Mouse (Mus musculus): ENCODE results near the gene Ube2e3. TPM values are rescaled to one million over a fixed set of nuclear protein-coding genes. Genes with fewer than 3 reads are reported as not detected.
A peak's percentile ranks its signal among the peaks of the same experiment; 100 is the strongest.

Ube2e3 gene
- polyA plus RNA-seq, 1 experiment from 2014 or later: 148 TPM

DNA sequence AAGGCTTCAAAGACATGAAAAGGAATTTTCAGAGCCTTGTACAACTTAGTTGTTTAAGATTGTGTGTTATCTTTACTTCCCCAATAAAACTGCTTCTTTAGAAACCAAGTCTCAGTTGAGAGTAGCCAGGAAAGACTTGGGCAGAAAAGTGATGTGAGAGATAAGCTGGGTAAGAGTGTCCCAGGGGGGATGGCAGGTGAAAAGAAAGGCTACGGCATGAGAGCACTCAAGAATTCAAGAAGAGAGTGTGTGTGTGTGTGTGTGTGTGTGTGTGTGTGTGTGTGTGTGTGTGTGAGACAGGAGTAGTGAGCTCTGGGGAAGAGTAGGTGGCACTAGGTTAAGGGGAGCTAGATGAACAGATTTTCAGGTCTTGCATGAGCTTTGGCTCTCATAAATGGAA is 57.9 kb downstream of the Ube2e3 start:
- no peak for ATAC-seq (ENCODE audit: low FRiP score, low TSS enrichment)
- Histone ChIP-seq H3K4me1 (ENCODE audit: insufficient read depth, low read length) (0 out of 2 replicates have a peak, but pooled peaks cover 4% of the 10 kb centered on the region), H3K27me3 (ENCODE audit: insufficient read depth, low read length) (no peaks in the 10 kb centered on the region), H3K9me3 (ENCODE audit: low read length) (no peaks in the 10 kb centered on the region), H3K9ac (replicated peaks; ENCODE audit: low read length) (no peak overlapping the region), H3K27ac (ENCODE audit: low read length) (no peak overlapping the region), H3K4me2 (replicated peaks; ENCODE audit: low read depth, low read length) (no peak overlapping the region), H3K36me3 (ENCODE audit: insufficient read depth, low read length) (peaks cover 3% of the 10 kb centered on the region; the same call in 1 of the 2 replicates), H3K4me3 (ENCODE audit: low read length) (no peak overlapping the region)
- WGBS: 44% methylated on average over 1 of the region's 1 CpGs

DNA sequence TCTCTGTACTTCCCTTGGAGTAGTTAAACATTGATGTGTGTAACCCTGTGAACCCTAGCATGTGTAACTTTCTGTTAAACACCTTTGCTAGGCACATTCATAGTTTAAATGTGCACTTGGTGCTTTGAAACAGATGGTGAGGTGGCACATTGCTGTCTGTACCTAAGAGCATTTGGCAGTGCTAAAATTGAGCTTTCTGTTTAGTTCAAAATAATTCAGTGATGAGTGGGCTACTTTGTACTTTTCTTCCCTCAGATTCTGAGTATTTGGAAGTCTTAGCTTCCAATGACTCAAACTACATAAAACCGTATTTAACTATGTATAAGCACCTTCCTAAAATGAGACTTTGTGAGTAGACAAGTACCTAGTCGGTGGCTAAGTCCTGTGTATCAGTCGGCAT is 59.7 kb downstream of the Ube2e3 start:
- WGBS: 90% methylated on average over 3 of the region's 3 CpGs
- H3K27me3 ChIP-seq (ENCODE audit: insufficient read depth, low read length): no peaks in the 10 kb centered on the region
- no peak for ATAC-seq (ENCODE audit: low FRiP score, low TSS enrichment)
- no peak overlapping the region for H3K9ac ChIP-seq (replicated peaks; ENCODE audit: low read length)
- H3K36me3 ChIP-seq (ENCODE audit: insufficient read depth, low read length): no peaks in the 10 kb centered on the region
- H3K4me3 ChIP-seq (ENCODE audit: low read length): no peak overlapping the region
- no peaks in the 10 kb centered on the region for H3K9me3 ChIP-seq (ENCODE audit: low read length)
- H3K4me2 ChIP-seq (replicated peaks; ENCODE audit: low read depth, low read length): no peak overlapping the region
- no peak overlapping the region for H3K27ac ChIP-seq (ENCODE audit: low read length)
- H3K4me1 ChIP-seq (ENCODE audit: insufficient read depth, low read length): 0 out of 2 replicates have a peak, but pooled peaks cover 4% of the 10 kb centered on the region

DNA sequence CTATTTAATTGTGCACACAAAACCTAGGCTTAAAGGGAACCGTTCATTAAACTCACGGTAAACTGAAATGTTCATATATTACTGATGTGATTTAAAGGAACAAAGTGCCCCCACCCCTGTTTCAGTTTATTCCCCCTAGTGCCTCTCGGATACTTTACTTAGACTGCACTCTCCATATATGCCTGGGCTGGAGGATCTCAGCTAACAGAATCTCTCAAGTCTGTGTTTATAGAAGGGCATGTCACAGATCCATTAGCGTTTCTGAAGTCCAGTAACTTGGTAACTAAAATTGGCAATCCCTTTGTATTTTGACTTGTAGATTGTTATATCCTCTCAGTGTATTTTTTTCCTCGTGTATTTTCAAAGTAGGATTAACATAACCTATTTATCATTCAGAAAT is 60.2 kb downstream of the Ube2e3 start:
- no peak for ATAC-seq (ENCODE audit: low FRiP score, low TSS enrichment)
- no peak overlapping the region for H3K4me2 ChIP-seq (replicated peaks; ENCODE audit: low read depth, low read length)
- H3K4me3 ChIP-seq (ENCODE audit: low read length): no peak overlapping the region
- 0 out of 2 replicates have a peak, but pooled peaks cover 4% of the 10 kb centered on the region for H3K4me1 ChIP-seq (ENCODE audit: insufficient read depth, low read length)
- H3K9me3 ChIP-seq (ENCODE audit: low read length): no peaks in the 10 kb centered on the region
- H3K9ac ChIP-seq (replicated peaks; ENCODE audit: low read length): no peak overlapping the region
- H3K36me3 ChIP-seq (ENCODE audit: insufficient read depth, low read length): no peaks in the 10 kb centered on the region
- 62% methylated on average over 5 of the region's 5 CpGs for WGBS
- H3K27ac ChIP-seq (ENCODE audit: low read length): no peak overlapping the region
- no peaks in the 10 kb centered on the region for H3K27me3 ChIP-seq (ENCODE audit: insufficient read depth, low read length)

GRCm38 (mm10) chr2:78931358-78931757 is 63.4 kb downstream of the Ube2e3 start:
- WGBS: 46% methylated on average over 2 of the region's 2 CpGs
- Histone ChIP-seq H3K4me1 (ENCODE audit: insufficient read depth, low read length) (no peaks in the 10 kb centered on the region), H3K9ac (replicated peaks; ENCODE audit: low read length) (no peak overlapping the region), H3K9me3 (ENCODE audit: low read length) (no peaks in the 10 kb centered on the region), H3K4me2 (replicated peaks; ENCODE audit: low read depth, low read length) (no peak overlapping the region), H3K27ac (ENCODE audit: low read length) (no peak overlapping the region), H3K36me3 (ENCODE audit: insufficient read depth, low read length) (no peaks in the 10 kb centered on the region), H3K4me3 (ENCODE audit: low read length) (no peak overlapping the region), H3K27me3 (ENCODE audit: insufficient read depth, low read length) (no peaks in the 10 kb centered on the region)
- ATAC-seq (ENCODE audit: low FRiP score, low TSS enrichment): peak; percentile 61; the same call in 1 of the 2 replicates

GRCm38 (mm10) chr2:78959451-78959850 is 91.5 kb downstream of the Ube2e3 start:
- Histone ChIP-seq H3K4me3 (ENCODE audit: low read length) (no peak overlapping the region), H3K4me2 (replicated peaks; ENCODE audit: low read depth, low read length) (no peak overlapping the region), H3K36me3 (ENCODE audit: insufficient read depth, low read length) (no peaks in the 10 kb centered on the region), H3K27ac (ENCODE audit: low read length) (no peak overlapping the region), H3K9me3 (ENCODE audit: low read length) (no peaks in the 10 kb centered on the region), H3K27me3 (ENCODE audit: insufficient read depth, low read length) (no peaks in the 10 kb centered on the region), H3K9ac (replicated peaks; ENCODE audit: low read length) (no peak overlapping the region), H3K4me1 (ENCODE audit: insufficient read depth, low read length) (peaks cover 6% of the 10 kb centered on the region; the same call in 1 of the 2 replicates)
- 30% methylated on average over 3 of the region's 3 CpGs for WGBS
- ATAC-seq (ENCODE audit: low FRiP score, low TSS enrichment): no peak

DNA sequence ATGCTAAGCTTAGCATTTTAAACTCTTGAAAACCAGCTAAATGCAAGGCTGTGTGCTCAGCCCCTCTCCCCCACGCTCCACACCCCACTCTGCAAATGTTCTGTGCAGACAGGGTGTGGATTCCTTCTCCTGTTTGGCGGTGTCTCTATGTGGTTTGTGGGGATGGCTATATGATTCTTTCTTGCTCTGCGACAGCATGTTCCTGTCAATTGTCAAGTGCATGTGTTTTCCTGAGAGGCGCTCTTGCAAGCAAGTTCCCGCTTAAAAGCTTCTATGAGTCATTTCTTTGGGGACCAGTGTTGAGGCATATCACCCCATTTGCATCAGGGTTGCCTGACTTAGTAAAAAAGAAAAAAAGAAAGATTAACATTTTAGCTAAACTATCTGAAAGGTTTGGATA is 92.4 kb downstream of the Ube2e3 start:
- Histone ChIP-seq H3K27me3 (ENCODE audit: insufficient read depth, low read length) (no peaks in the 10 kb centered on the region), H3K36me3 (ENCODE audit: insufficient read depth, low read length) (no peaks in the 10 kb centered on the region), H3K4me3 (ENCODE audit: low read length) (no peak overlapping the region), H3K4me1 (ENCODE audit: insufficient read depth, low read length) (peaks cover 6% of the 10 kb centered on the region; the same call in 1 of the 2 replicates), H3K9ac (replicated peaks; ENCODE audit: low read length) (no peak overlapping the region), H3K9me3 (ENCODE audit: low read length) (no peaks in the 10 kb centered on the region), H3K27ac (ENCODE audit: low read length) (no peak overlapping the region), H3K4me2 (replicated peaks; ENCODE audit: low read depth, low read length) (no peak overlapping the region)
- ATAC-seq (ENCODE audit: low FRiP score, low TSS enrichment): no peak
- 53% methylated on average over 5 of the region's 5 CpGs for WGBS

- Histone ChIP-seq H3K4me2 (replicated peaks; ENCODE audit: low read depth, low read length) (no peak overlapping the region), H3K27me3 (ENCODE audit: insufficient read depth, low read length) (no peaks in the 10 kb centered on the region), H3K4me1 (ENCODE audit: insufficient read depth, low read length) (peaks cover 6% of the 10 kb centered on the region; the same call in 1 of the 2 replicates), H3K9ac (replicated peaks; ENCODE audit: low read length) (no peak overlapping the region), H3K4me3 (ENCODE audit: low read length) (no peak overlapping the region), H3K9me3 (ENCODE audit: low read length) (no peaks in the 10 kb centered on the region), H3K27ac (ENCODE audit: low read length) (no peak overlapping the region), H3K36me3 (ENCODE audit: insufficient read depth, low read length) (no peaks in the 10 kb centered on the region)
- ATAC-seq (ENCODE audit: low FRiP score, low TSS enrichment): no peak
- WGBS: 88% methylated on average over 7 of the region's 7 CpGs
These were observed 93.1 kb downstream of the Ube2e3 start for GRCm38 (mm10) chr2:78961023-78961422.

GRCm38 (mm10) chr2:78961580-78961979 is 93.7 kb downstream of the Ube2e3 start:
- Histone ChIP-seq H3K4me1 (ENCODE audit: insufficient read depth, low read length) (peaks cover 6% of the 10 kb centered on the region; the same call in 1 of the 2 replicates), H3K9ac (replicated peaks; ENCODE audit: low read length) (no peak overlapping the region), H3K27me3 (ENCODE audit: insufficient read depth, low read length) (no peaks in the 10 kb centered on the region), H3K36me3 (ENCODE audit: insufficient read depth, low read length) (no peaks in the 10 kb centered on the region), H3K9me3 (ENCODE audit: low read length) (no peaks in the 10 kb centered on the region), H3K4me3 (ENCODE audit: low read length) (no peak overlapping the region), H3K27ac (ENCODE audit: low read length) (no peak overlapping the region), H3K4me2 (replicated peaks; ENCODE audit: low read depth, low read length) (no peak overlapping the region)
- WGBS: 55% methylated on average over 7 of the region's 7 CpGs
- no peak for ATAC-seq (ENCODE audit: low FRiP score, low TSS enrichment)

DNA sequence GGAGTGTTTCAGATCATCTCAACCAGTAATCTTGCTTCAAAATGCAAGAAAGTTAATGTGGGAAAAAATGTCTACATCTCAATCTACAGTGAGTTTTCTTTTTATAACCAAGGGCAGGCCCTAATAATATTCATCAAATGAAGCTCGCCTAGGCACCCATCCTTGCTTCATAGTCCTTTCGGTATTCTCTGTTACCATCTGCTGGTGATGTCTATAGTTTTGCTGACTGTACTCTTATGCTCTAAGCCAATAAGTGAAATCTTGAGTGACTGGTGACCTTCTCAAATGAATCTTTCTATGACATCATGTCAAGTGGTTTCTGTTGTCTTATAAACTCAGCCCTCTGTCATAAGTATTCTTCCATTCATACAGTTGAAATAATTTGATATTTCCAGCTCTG is 97.1 kb downstream of the Ube2e3 start:
- H3K4me2 ChIP-seq (replicated peaks; ENCODE audit: low read depth, low read length): no peak overlapping the region
- H3K27ac ChIP-seq (ENCODE audit: low read length): no peak overlapping the region
- H3K36me3 ChIP-seq (ENCODE audit: insufficient read depth, low read length): no peaks in the 10 kb centered on the region
- 90% methylated on average over 2 of the region's 2 CpGs for WGBS
- no peaks in the 10 kb centered on the region for H3K27me3 ChIP-seq (ENCODE audit: insufficient read depth, low read length)
- ATAC-seq (ENCODE audit: low FRiP score, low TSS enrichment): no peak
- peaks cover 3% of the 10 kb centered on the region; the same call in 1 of the 2 replicates for H3K4me1 ChIP-seq (ENCODE audit: insufficient read depth, low read length)
- no peak overlapping the region for H3K4me3 ChIP-seq (ENCODE audit: low read length)
- no peaks in the 10 kb centered on the region for H3K9me3 ChIP-seq (ENCODE audit: low read length)
- no peak overlapping the region for H3K9ac ChIP-seq (replicated peaks; ENCODE audit: low read length)

DNA sequence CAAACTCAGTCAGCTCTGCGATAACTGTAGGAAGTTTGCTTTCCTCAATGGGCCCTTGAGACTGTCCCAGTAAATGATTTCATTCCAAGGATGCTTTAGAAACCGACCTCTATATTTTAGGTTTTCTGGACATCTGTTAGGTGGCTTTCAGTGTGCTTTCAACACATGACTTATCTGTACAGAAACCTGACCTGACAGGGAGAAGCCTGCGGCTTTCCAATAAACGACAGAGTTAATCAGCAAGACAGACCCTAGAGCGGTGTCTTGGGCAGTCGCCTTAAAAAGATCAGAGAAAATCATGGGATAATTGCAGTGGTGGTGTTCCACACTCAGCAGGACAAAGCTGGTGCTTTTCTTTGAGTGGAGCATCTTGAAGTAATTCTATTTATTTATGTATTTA is 97.5 kb downstream of the Ube2e3 start:
- WGBS: 57% methylated on average over 6 of the region's 6 CpGs
- no peak overlapping the region for H3K27ac ChIP-seq (ENCODE audit: low read length)
- no peaks in the 10 kb centered on the region for H3K27me3 ChIP-seq (ENCODE audit: insufficient read depth, low read length)
- no peaks in the 10 kb centered on the region for H3K4me1 ChIP-seq (ENCODE audit: insufficient read depth, low read length)
- no peak overlapping the region for H3K4me3 ChIP-seq (ENCODE audit: low read length)
- H3K9ac ChIP-seq (replicated peaks; ENCODE audit: low read length): no peak overlapping the region
- no peaks in the 10 kb centered on the region for H3K36me3 ChIP-seq (ENCODE audit: insufficient read depth, low read length)
- H3K4me2 ChIP-seq (replicated peaks; ENCODE audit: low read depth, low read length): no peak overlapping the region
- no peak for ATAC-seq (ENCODE audit: low FRiP score, low TSS enrichment)
- no peaks in the 10 kb centered on the region for H3K9me3 ChIP-seq (ENCODE audit: low read length)

All from kidney, embryonic 16.5 days (tissue).